Mouse (Mus musculus): ENCODE measurements around the gene Nrg3.

- no peak for TF ChIP-seq GATA1 (IDR thresholded peaks at IDR 0.05; ENCODE audit: low read length)
- no peak for TF ChIP-seq TAL1 (IDR thresholded peaks at IDR 0.05; ENCODE audit: low read length)
Measured at GRCm38 (mm10) chr14:39351979-39352737, 120.7 kb downstream of the Nrg3 start.

Data from erythroblast, embryonic 14.5 days (primary cell).